Mouse (Mus musculus) G1E (cell line): ENCODE measurements around the gene Klhdc2. TPM values are rescaled to one million over a fixed set of nuclear protein-coding genes. Genes with fewer than 3 reads are reported as not detected.

ENCODE experiments used
- ATAC-seq: 2 replicates; pipeline ENCODE4 v1.8.0; 2016; ENCODE audit warnings: mild to moderate bottlenecking; ENCODE audit not compliant: insufficient number of reproducible peaks, poor library complexity, low FRiP score, severe bottlenecking; ENCODE audit errors: extremely low read depth
- DNase-seq: peaks from one replicate; pipeline ENCODE4 v3.0.0; 2012; ENCODE audit warnings: low spot score
- H3K27me3 ChIP-seq: 2 replicates; pipeline ENCODE4 v1.6.1; 2012; ENCODE audit warnings: mild to moderate bottlenecking, low read length, inconsistent platforms; ENCODE audit not compliant: insufficient read depth
- H3K36me3 ChIP-seq: replicated peaks from 2 replicates; pipeline ENCODE3; 2012; ENCODE audit warnings: mild to moderate bottlenecking, inconsistent platforms
- H3K4me1 ChIP-seq: 2 replicates; pipeline ENCODE4 v1.6.1; 2012; ENCODE audit warnings: low read depth, low read length, inconsistent platforms, mixed read lengths; ENCODE audit not compliant: insufficient read depth
- H3K4me3 ChIP-seq: 2 replicates; pipeline ENCODE4 v1.5.1; 2012; ENCODE audit warnings: low read depth, mild to moderate bottlenecking, inconsistent platforms, low read length, moderate library complexity, mixed read lengths
- H3K9me3 ChIP-seq: replicated peaks from 2 replicates; pipeline ENCODE4 v1.6.1; 2012; ENCODE audit warnings: inconsistent platforms
- CTCF ChIP-seq: IDR thresholded peaks from 2 replicates; pipeline ENCODE4 v1.5.1; 2012; ENCODE audit warnings: low read depth, low read length, inconsistent platforms, mixed read lengths
- GATA1 ChIP-seq: IDR thresholded peaks from 2 replicates; pipeline ENCODE4 v1.6.1; 2012; ENCODE audit warnings: borderline replicate concordance, low read length, inconsistent platforms, mixed read lengths
- GATA2 ChIP-seq: IDR thresholded peaks from 2 replicates; pipeline ENCODE4 v1.6.1; 2012; ENCODE audit warnings: low read depth, low read length, inconsistent platforms, borderline replicate concordance
- POLR2AphosphoS5 ChIP-seq: IDR thresholded peaks from 2 replicates; pipeline ENCODE4 v1.6.1; 2012; ENCODE audit warnings: low read depth, low read length, inconsistent platforms; ENCODE audit not compliant: insufficient replicate concordance
- TAL1 ChIP-seq: conservative IDR thresholded peaks from 2 replicates; pipeline ENCODE4 v1.6.1; 2012; ENCODE audit warnings: low read depth, low read length, inconsistent platforms, mixed read lengths
- polyA plus RNA-seq: library from polyadenylated mRNA; stranded (reverse); fragments of >175 nt; gene quantifications from 2 replicates; pipeline ENCODE4 v1.2.3, GENCODE M21; 2012
- total RNA-seq, 2 experiments: library from RNA; stranded (forward) in 1 of 2; stranded (reverse) in 1 of 2; fragments of 200-1000 nt in 1 of 2; fragments of >200 nt in 1 of 2; fragmentation: Nextera tagmentation in 1 of 2; gene quantifications; 2 replicates each; pipeline ENCODE4 v1.2.3; 2014 to 2017

Klhdc2 gene
- total and polyA plus RNA-seq, 3 experiments, result 33.6 to 129 (median 127) TPM

- TF ChIP-seq GATA2 (no peak), GATA1 (no peak), CTCF (no peak), TAL1 (no peak), POLR2AphosphoS5 (no peak)
- H3K9me3 ChIP-seq, result no peaks in the 10 kb centered on the region
- H3K4me3 ChIP-seq, result no peak overlapping the region
- H3K36me3 ChIP-seq, result no peaks in the 10 kb centered on the region
- DNase-seq, result no peak
- H3K4me1 ChIP-seq, result no peaks in the 10 kb centered on the region
- no peak for ATAC-seq
- peaks cover 6% of the 10 kb centered on the region for H3K27me3 ChIP-seq
Observed at GRCm38 (mm10) chr12:69265031-69265430, 31.4 kb upstream of the Klhdc2 start.

DNA sequence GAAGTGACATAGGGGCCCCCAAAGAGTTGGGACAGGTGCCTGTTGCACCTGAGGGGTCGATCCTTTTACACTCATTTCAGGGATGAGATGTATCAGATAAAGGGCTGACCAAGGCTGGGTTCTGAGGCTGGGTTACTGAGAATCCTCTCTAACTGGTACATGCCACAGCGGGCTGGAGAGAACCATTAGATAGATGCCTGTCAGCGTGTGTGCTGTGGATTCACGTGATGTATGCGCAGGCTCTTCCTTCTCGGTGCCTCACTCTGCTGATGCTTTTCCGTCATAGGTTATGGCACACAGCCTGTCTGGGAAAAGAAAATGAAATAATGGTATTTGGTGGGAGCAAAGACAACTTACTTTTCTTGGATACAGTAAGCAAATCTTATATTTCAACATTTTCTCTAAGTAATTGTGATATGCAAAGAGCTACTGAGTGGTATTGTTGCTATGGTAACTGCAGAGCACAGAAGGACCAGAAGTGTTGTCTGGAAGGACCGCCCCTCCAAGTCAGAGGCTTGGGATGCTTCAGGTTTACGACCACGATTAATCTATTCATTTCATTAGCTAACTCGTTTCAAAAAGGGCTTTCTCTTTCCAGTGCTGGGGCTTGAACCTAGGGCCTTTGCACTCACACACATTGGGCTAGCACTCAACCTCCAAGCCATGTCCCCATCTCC lies 28.4 kb upstream of the Klhdc2 start:
- Histone ChIP-seq H3K27me3 (peaks cover 9% of the 10 kb centered on the region), H3K4me3 (no peak overlapping the region), H3K4me1 (no peaks in the 10 kb centered on the region), H3K36me3 (no peaks in the 10 kb centered on the region), H3K9me3 (no peaks in the 10 kb centered on the region)
- DNase-seq, result no peak
- TF ChIP-seq GATA2 (no peak), POLR2AphosphoS5 (no peak), CTCF (no peak), TAL1 (no peak), GATA1 (no peak)
- ATAC-seq, result no peak

DNA sequence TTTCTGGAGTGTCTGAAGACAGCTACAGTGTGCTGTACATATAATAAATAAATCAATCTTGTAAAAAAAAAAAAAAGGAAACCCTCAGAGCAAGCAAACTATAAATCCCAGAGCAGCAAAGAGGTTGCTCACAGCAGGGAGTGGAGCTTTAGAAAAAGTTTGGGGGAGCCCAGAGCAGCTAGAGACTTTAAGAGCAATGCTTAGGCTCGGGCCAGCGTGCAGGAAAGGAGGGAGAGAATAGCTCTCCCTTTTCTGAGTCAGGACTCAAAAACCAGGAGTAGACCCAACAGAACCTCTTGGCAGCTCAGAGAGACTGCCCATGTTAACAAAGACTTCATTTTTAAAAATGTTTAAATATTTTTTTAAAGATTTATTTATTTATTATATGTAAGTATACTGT lies 27.5 kb upstream of the Klhdc2 start:
- Histone ChIP-seq H3K4me3 (no peak overlapping the region), H3K27me3 (peaks cover 11% of the 10 kb centered on the region), H3K36me3 (no peaks in the 10 kb centered on the region), H3K4me1 (no peaks in the 10 kb centered on the region), H3K9me3 (no peaks in the 10 kb centered on the region)
- no peak for TF ChIP-seq GATA1
- no peak for TF ChIP-seq POLR2AphosphoS5
- TF ChIP-seq CTCF, result no peak
- TF ChIP-seq GATA2, result no peak
- no peak for TF ChIP-seq TAL1
- DNase-seq (no peak), ATAC-seq (no peak)

GRCm38 (mm10) chr12:69279931-69280469 lies 16.5 kb upstream of the Klhdc2 start:
- Histone ChIP-seq H3K4me3 (no peak overlapping the region), H3K27me3 (peaks cover 2% of the 10 kb centered on the region), H3K4me1 (no peaks in the 10 kb centered on the region), H3K36me3 (no peaks in the 10 kb centered on the region), H3K9me3 (no peaks in the 10 kb centered on the region)
- ATAC-seq (no peak), DNase-seq (no peak)
- no peak for TF ChIP-seq GATA1
- TF ChIP-seq GATA2, result no peak
- no peak for TF ChIP-seq POLR2AphosphoS5
- TF ChIP-seq TAL1, result no peak

GRCm38 (mm10) chr12:69280915-69281314 lies 15.6 kb upstream of the Klhdc2 start:
- ATAC-seq (no peak), DNase-seq (no peak)
- Histone ChIP-seq H3K4me3 (no peak overlapping the region), H3K36me3 (no peaks in the 10 kb centered on the region), H3K27me3 (no peaks in the 10 kb centered on the region; the same call in none of the 2 replicates), H3K4me1 (no peaks in the 10 kb centered on the region), H3K9me3 (no peaks in the 10 kb centered on the region)
- no peak for TF ChIP-seq GATA2
- no peak for TF ChIP-seq CTCF
- TF ChIP-seq GATA1, result no peak
- TF ChIP-seq POLR2AphosphoS5, result no peak
- TF ChIP-seq TAL1, result no peak

DNA sequence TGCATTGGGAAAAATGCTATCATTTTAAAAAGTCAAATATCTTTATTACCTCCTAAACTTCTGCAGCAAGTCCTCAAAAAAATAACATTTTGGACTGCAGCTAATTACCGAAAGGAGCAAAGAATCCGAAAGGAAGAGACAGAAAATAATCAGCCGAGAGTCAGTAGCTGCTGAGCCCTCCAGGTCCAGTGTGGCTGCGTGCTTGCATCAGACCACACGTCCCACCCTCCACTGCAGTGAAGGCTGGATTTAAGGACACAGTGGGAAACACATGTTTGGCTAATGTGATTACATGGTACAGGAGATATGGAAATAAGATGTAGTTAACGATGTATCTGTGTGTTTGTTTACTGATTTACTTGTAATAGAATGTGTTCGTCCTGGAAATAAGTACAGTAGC lies 13.3 kb upstream of the Klhdc2 start:
- H3K4me1 ChIP-seq, result peaks cover 3% of the 10 kb centered on the region; the same call in 1 of the 2 replicates
- no peak overlapping the region for H3K4me3 ChIP-seq
- H3K27me3 ChIP-seq, result peaks cover 3% of the 10 kb centered on the region
- no peak for ATAC-seq
- DNase-seq, result no peak
- TF ChIP-seq CTCF, result no peak
- H3K9me3 ChIP-seq, result no peaks in the 10 kb centered on the region
- H3K36me3 ChIP-seq, result no peaks in the 10 kb centered on the region
